Mouse (Mus musculus): Measurements from ENCODE around the gene Cinp. TPM values are rescaled to one million over a fixed set of nuclear protein-coding genes. Genes with fewer than 3 reads are reported as not detected.

The Cinp gene
- polyA plus RNA-seq (2012; rRNA removed): 70.3 and 70.5 TPM in 2 replicates

DNA sequence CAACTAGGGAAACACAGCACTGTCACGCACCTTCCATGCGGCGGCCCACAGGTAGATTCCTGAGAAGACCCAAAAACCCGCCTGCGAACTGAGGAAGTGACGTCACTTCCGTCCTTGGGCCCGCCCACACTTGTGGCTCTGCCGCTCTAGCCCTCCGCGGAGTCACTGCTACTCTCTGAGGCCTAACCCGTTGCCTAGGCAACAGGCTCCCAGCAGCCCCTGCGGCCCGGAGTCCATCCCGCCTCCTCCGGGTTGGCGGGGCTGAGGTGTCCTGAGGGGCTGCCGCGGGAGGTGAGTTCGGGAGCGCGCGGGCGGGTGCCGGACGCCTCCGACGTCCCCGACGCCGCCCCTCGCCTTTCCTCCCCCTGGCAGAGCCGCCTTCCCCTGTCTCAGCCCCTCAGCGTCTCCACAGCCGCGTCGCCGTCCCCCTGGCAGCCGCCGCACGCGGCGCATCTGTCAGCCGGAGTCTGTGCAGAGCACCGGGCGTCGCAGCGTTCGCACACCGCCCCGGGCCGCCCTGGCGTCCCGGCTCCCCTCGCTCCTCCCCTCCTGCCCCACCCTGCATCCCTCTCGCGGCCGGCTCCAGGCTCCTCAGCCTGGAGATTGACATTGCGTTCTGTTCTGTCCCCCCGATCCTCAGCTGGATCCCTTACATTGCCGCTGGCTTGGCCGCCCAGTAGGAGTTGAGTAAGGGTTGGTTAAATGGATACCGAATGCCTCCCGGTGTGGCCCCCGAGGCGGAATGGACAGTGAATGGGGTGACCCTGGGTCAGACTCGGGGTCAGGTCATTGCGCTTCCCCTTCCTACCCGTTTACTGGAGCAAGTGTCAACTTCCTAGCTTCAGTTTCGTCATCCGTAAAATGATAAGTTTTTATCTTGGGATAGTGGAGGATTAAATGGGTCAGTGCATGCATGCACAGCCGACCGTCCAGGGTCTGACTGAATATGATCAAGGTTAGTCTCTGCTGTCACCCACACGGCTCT is at the start of gene Cinp, which contains the start of gene Tecpr2:
TSS of gene Cinp (minus strand) at position 110 of the 985 bp plus-strand sequence.
TSS of gene Tecpr2 (plus strand) at position 229 of the 985 bp plus-strand sequence.

DNA sequence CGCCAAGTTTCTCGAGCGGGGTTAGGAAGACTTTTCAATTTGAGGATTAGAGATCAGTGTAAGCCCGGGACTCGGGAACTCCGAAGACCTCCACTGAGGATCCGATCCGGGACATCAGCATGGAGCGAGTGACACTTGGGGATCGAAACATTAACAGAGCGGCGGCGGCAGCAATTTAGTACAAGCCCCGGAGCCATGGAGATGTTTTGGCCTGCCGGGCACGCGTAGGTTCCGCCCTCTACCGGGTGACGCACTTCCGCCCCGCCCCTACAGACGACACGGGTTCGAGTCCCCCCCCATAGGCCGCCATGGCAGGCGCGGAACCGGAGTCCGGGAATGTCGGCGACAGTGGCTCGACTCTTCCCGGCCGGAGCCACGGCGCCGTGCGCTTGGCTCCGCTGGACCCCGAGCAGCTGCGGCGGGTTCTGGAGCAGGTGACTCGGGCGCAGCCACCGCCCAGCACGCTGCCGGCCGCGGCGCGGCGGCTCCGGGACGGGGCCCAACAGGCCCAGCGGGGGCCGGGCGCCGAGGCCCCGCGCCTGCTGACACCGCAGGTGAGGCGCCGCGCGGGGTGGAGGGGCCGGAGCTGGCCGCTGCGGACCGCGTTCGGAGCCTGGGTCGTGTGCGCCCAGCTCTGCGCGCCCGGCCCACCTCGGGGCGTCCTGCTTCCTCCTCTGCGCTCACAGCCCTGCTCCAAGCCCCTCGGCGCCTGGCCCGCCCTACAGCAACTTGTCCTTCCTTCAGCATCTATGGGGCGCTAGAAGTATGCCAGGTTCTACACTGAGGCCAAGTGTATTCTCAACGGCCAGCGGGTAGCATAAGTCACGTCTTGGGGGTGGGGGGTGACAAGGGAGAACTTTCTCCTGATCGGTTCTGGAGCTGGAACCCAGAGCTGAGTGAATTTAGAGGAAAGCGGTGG is 38.7 kb downstream of the Cinp start, which contains the start of gene Zfp839:
TSS of gene Zfp839 (plus strand) at position 244 of the 919 bp plus-strand sequence.

DNA sequence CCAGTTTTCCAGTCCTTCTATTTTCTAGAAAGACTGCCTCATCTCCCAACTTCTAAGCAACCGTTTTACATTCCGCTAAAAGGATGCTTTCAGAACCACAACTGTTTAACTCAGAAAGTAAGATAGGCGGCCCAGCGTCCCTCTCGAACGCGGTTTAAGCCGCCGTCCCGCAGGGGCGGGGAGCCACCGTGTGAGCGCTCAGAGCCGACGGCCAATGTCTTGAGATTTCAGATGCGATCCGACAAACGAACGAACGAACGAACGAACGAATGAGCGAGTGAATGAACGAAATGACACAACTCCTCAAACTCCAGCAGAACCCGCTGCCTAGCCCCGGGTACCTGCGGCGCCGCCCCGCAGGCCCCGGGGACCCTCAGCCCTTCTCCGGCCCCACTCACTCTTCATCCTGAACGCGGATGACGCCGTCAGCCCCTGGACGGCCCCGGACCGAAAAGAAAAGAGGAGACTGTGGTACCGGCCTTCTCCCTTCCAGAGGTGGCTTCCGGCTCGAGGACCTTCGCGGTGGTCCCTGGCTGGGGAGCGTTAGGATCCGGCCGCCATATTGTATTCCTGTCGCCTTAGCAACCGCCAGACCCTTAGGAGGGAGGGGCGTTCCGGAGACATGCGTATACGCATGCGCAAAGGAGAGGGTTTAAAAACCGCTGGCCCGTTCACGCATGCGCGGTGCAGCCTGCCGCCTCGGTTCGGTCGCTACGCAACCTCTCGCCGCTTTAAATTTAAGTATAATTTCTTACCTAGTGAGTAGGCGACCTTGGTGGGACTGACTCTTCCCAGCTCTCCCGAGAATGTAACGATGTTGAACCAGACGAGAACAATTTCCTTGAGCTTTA is 48.4 kb downstream of the Cinp start, which contains the start of gene Mok:
TSS of gene Mok (minus strand) at position 592 of the 851 bp plus-strand sequence.

Other genes starting within 250 kb of the Cinp start
- not detected in 2 replicates for gene 1700001K19Rik, start 206.5 kb downstream of the Cinp start, polyA plus RNA-seq (2012; rRNA removed)
- 390 and 422 TPM in 2 replicates for gene Hsp90aa1, start 186.4 kb downstream of the Cinp start, polyA plus RNA-seq (2012; rRNA removed)
- gene Wdr20, start 151.2 kb downstream of the Cinp start, polyA plus RNA-seq (2012; rRNA removed): 28.5 and 29.9 TPM in 2 replicates
- 12.3 and 14.3 TPM in 2 replicates for gene Mok, start 48.2 kb downstream of the Cinp start, polyA plus RNA-seq (2012; rRNA removed)
- gene Zfp839, start 38.9 kb downstream of the Cinp start, polyA plus RNA-seq (2012; rRNA removed): 3.9 and 5.1 TPM in 2 replicates
- 14.8 TPM in 2 replicates for gene Tecpr2, start 119 bp upstream of the Cinp start, polyA plus RNA-seq (2012; rRNA removed)
- 9.8 and 10.8 TPM in 2 replicates for gene Ankrd9, start 89.9 kb upstream of the Cinp start, polyA plus RNA-seq (2012; rRNA removed)
- 17.3 and 19.0 TPM in 2 replicates for gene Rcor1, start 150.2 kb upstream of the Cinp start, polyA plus RNA-seq (2012; rRNA removed)